Mouse (Mus musculus) skeletal muscle tissue, postnatal 0 days (tissue): ENCODE measurements around the gene Plxna1. TPM values are rescaled to one million over a fixed set of nuclear protein-coding genes. Genes with fewer than 3 reads are reported as not detected.

Experiments
- polyA plus RNA-seq: library from polyadenylated mRNA; unstranded; fragments of >200 nt; fragmentation: Nextera tagmentation; extraction: Ambion mirVana; gene quantifications from 2 replicates; pipeline ENCODE4 v1.2.1, GENCODE M21; 2015

Gene Plxna1
- polyA plus RNA-seq = 7.6 and 10.7 TPM in 2 replicates

DNA sequence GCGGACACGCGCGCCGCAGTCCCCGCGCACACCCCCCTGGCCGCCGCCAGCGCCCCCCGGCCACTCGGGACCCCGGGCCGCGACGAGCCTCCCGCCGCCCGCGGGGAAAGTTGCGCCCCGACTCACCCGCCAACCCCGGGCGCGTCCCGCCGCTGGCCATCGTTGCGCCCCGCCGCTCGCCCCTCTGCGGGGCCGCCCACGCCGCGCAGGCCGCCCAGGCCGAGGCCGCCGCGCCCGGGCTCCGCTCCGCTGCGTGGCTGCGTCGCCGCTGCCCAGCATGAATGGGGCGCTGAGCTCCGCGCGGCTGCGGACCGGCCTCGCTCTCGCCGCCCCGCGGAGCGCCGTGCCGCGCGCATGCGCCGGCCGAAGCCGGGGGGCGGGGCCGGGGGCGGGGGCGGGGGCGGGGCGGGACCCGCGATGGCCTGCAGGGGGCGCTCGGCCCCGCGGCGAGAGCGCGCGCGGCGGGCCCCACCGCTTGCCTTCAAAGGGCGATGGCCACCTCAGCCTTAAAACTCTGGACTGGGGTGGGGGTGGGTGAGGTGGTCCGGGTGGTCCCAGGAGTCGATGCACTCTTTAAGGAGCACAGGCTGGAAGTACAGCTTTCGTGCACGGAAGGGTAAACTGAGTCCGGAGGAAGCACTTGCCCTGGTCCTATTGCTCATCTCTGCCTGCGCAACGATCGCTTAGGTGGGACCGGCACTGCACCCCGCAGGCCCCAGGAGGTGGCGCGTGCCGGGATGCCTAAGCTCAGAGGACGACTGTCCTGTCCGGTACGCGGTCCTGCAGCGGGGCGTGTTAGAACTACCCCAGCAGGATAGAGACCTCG, at the start of gene Plxna1:
Gene Plxna1, minus strand, starts transcription at position 340 of the 826 bp plus-strand sequence.

Other genes with a start within 250 kb of the Plxna1 start
- gene Chchd6, start 233.0 kb upstream of the Plxna1 start, polyA plus RNA-seq = 23.2 and 26.3 TPM in 2 replicates